Mouse (Mus musculus): ENCODE results near the gene Nr2f2.

DNA sequence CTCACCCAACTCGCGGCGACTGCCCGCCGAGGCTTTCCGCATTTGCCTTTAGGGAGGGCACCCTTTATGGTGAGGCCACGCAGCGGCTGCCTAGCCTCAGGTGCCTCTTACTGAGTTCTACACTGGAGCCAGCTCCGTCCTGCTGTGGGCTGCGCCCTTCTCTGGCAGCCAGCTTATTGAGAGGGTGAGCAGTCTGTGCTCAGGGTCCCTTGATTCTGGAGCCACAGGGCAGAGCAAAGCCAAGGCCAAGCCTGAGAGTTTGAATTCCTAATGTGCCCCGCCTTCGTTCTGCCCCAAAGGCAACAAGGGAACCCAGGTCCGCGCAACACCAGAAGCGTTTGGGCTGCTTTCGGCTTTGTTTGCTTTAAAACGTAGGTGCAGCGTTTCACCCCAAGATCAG is 41.2 kb downstream of the Nr2f2 start:
- no peak for TF ChIP-seq POLR2A (IDR thresholded peaks at IDR 0.05; ENCODE audit: borderline replicate concordance, insufficient read depth, low read length)
- no peak for TF ChIP-seq CTCF (IDR thresholded peaks at IDR 0.05; ENCODE audit: borderline replicate concordance, insufficient read depth, low read depth, low read length)
